Mouse (Mus musculus) brain, embryonic 14.5 days (tissue): ENCODE data around the gene Ndufaf2. TPM values are rescaled to one million over a fixed set of nuclear protein-coding genes. Genes with fewer than 3 reads are reported as not detected.
A peak's percentile ranks its signal among the peaks of the same experiment; 100 is the strongest.

Source experiments
- DNase-seq: peaks from one replicate; pipeline ENCODE4 v3.0.0-alpha.2; 2011; ENCODE audit warnings: low read depth
- CTCF ChIP-seq: fragments of 200-500 bp; IDR thresholded peaks from 2 replicates; pipeline ENCODE4 v1.5.1; 2012; ENCODE audit warnings: inconsistent platforms, mild to moderate bottlenecking, moderate library complexity, borderline replicate concordance; ENCODE audit not compliant: insufficient read depth, insufficient read length; ENCODE audit errors: extremely low read depth
- POLR2A ChIP-seq: fragments of 200-500 bp; IDR thresholded peaks from 2 replicates; pipeline ENCODE4 v1.6.1; 2012; ENCODE audit warnings: mild to moderate bottlenecking, inconsistent platforms, borderline replicate concordance; ENCODE audit not compliant: poor library complexity, insufficient read depth, insufficient read length, severe bottlenecking; ENCODE audit errors: extremely low read depth
- polyA plus RNA-seq: library from polyadenylated mRNA; depleted of rRNA; stranded (reverse); fragments of >200 nt; gene quantifications from 2 replicates; pipeline ENCODE4 v1.2.3, GENCODE M21; 2012; rRNA removed

Ndufaf2 gene
- polyA plus RNA-seq, 1 experiment = 36.5 TPM

DNA sequence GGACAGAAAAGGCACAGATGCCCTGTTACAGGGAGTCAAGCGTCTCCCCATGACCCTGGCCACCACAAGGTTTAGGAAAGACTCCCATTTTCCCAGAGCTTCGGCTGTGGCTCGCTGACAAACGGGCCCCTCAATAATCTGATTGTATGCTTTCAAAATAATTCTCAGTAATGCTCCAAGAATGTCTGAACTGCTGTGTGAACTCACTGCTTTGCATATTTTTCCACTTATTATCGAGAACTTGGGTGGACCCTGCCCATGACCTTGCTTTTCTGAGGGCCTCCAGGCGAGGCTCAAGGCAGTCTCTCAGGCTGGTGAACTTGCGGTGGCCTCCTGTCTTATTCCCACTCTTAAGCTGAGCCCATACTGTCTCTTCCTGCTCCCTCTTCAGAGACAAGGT, 193.8 kb downstream of the Ndufaf2 start:
- no peak for TF ChIP-seq POLR2A
- no peak for TF ChIP-seq CTCF
- no peak for DNase-seq

DNA sequence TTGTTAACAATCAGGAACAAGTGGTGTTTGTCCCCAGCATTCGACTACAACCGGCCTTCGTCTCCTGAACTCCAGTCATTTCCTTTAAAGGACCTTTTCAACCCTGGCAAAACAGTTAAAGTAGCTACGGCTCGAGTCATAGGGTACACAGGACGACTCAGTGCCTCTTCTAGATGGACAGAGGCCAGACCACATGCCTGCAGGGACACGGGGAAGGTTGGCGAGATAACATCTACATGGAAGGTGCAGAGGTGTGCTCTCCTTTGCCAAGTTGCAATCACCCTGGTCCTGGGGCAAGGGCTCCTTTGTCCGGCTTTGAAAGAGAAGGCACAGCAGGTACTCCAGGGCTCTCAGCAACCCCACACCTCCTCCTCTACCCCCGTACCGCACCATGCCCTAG, 195.0 kb downstream of the Ndufaf2 start:
- DNase-seq = no peak
- no peak for TF ChIP-seq CTCF
- no peak for TF ChIP-seq POLR2A

DNA sequence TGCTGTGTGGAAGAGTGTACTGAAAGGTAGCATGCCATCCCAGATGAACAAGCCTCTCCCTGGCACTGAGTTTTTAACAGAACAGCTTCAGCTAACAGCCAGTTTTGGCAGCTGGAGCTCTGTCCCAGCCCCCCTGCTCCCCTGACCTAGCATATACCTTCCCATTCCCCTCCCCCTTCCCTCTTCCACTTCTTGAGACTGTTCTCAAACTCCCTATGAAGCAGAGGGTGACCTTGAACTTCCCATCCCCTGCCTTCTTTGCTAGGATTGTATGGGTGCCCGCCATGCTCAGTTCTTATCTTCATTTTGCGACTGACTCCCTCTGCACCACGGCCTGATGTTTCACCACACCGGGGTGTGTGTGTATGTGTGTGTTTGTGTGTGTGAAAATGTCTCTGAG, 195.7 kb downstream of the Ndufaf2 start:
- no peak for TF ChIP-seq POLR2A
- TF ChIP-seq CTCF = no peak
- DNase-seq = no peak

DNA sequence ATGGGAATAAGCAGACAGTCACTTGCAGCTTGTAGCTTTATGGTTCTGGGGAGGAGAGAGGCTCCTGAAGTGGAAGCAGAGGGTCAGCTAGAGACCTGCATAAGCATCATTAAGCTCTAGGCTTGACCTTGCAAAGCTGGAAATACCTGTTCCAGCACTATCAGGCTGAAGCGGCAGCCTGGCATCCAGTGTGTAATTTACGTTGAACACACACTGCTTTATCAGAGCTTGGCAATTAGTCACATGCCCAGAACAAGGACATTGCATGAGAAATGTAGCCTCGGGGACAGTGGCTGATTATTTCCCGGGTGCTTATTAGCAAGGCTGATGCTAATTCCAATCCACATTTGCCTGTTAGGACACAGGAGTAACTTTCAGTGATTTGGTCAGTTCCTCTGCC, 196.5 kb downstream of the Ndufaf2 start:
- TF ChIP-seq POLR2A (no peak), CTCF (no peak)
- DNase-seq = peak; percentile 71

DNA sequence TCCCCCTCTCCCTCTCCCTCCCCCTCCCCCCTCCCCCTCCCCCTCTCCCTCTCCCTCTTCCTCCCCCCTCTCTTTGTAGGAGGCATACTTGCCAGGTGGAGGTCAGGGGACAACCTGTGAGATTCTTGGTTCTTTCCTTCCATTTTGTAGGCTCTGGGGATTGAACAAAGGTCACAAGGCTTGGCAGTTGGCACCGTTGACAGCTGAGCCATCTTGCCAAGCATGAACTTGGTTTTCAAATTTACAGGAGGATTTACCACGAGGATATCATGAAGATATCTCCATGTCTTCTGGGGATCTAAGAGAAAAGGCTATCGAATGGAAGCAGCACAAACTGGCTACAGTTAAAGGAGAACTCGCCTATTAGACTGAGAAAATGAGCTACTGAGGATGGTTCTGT, 196.9 kb downstream of the Ndufaf2 start:
- no peak for DNase-seq
- no peak for TF ChIP-seq POLR2A
- no peak for TF ChIP-seq CTCF

DNA sequence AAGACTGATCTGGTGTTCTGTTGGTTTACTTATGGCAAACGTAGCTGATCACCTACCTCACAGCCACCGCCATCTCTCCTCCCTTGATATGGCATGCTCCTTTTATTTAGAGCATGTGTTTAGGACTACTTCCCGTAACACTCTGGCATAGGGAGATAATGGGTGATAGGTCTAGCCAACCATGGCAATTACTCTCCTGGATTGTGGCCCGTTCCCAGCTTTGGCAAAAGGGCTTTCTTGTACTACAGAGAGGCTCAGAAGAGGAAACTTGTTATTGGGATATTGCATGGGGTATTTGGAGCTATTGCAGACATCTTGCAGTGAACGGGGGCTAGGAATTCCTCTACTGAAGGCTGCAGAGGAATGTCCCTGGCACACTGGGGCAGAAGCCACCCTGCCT, 197.9 kb downstream of the Ndufaf2 start:
- TF ChIP-seq POLR2A (no peak), CTCF (no peak)
- no peak for DNase-seq

DNA sequence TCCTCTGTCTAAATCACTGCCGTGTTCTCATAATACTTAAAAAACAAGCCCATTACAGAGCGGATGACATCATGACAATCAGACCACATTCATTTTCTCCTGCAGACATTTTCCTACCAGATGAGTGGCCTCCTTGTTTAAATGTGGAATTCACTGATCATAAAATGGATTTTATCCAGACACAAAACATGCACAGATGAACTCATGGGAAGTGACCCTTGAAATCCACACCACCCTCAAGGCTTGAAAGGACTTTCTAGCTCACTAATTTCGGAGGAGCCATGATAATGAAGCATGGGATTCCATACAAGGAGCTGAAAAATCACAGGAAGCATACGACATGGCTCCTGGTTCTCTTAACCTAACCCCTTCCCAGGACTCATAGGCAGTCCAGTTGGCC, 198.5 kb downstream of the Ndufaf2 start:
- no peak for DNase-seq
- TF ChIP-seq CTCF = no peak

DNA sequence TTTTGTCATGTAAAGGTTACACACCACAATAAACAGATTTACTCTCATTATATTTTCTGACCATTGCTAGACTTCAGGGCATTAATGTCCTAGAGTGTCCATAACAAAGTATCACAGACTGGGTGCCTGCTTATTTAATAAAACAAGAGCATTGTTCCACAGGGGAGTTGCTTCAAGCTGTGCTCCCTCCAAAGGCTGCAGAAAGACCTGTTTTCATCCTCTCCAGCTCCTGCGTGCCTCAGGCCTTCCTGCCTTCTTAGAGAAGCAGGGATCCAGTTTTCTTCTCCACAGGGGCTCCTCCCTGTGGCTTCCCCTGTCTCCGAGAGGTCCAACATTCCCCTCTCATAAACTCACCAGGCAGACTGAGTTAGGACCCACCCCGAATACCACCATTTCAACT, 202.2 kb downstream of the Ndufaf2 start:
- no peak for DNase-seq
- TF ChIP-seq CTCF (no peak), POLR2A (no peak)

DNA sequence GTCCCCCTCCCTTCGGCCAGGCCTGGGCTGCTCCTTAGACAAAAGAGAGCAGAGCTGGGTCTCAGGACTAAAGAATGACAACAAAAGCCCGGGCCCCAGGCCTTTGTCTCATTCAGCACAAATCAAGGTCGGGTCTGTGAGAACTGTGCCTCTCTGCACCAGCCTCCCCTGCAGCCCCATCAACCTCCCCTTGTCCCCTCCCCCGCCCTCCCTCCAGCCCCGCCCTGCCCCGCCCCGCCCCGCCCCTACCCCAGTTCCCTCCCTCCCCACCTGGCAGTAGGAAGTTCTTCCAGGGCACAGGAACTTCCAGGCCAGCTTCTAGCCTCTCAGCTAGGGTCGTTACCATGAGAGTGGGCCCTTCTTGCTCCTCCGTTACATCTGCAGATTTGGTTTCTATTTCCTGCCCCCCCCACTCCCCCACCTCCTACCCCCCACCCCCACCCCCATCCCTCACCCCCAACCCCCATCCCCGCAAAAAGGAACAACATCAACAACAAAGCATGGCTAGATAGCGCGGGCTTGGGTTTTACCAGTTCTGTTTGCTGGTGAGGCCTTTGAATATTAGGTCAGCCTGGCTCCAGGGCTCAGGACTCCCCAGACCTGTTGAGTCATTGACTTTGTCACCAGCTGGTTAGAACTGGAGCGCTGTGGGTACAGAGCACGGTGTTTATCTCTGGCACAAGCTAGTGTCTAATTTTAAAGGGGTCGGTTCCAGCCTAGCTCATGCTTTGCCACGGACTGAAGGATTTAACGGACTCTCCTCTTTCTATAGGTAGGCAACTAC, 202.9 kb downstream of the Ndufaf2 start:
- peak; percentile 87 for DNase-seq
- TF ChIP-seq POLR2A (no peak), CTCF (no peak)

DNA sequence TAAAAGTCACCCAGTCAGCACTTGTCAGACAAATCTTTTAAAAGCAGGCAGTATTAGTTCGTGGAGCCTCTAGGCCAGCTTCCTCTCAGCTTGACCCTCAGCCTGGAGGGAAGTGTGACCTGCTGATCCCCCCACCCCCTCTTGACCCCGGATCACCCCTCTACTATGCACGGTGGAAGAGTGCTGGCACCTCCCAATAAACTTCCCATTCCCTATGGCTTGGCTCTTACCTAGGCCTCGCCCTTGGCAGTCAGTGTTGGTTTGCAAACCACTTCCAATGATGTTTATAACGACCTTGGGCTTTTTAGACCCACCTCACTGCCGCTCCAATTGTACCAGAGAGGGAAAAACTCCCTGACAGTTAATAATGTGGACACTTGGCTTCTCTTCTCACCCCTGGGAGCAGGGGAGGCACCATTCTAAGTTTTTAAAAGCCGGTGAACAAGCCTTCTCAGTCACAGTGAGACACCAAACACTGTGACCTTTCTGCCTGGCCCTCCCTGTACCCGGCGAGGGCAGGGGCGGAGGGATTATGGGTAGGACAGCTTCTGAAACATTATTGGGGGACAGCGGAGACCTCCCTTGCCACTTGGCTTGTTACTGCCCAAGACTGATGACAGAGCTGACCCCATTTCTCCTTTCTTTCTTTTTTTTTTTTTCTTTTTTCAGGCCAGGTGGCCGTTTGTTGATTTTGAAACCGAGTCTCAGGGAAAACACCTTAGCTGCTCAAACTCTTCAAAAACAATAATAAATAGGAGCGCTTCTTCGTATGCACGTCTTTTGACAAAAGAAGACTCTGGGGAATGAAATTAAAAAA, 203.8 kb downstream of the Ndufaf2 start:
- DNase-seq = no peak
- TF ChIP-seq CTCF (no peak), POLR2A (no peak)

DNA sequence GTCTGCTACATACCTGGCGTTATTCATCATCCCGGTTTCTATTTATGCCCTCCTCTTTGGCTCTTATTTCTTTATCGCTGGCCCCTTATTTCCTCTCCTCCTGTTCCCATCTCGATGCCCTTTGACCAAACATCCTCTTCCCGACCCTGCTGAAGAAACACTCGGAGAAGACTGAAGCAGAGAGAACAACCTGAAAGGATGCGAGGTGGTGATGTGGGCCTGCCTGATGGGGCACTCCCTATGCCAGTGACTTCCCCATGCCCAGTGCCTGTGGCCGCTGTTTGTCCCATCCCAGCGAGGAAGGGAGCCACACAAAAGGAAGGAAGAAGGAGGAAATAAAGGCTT, 204.4 kb downstream of the Ndufaf2 start:
- TF ChIP-seq CTCF (no peak), POLR2A (no peak)
- DNase-seq = no peak

Other genes with a start within 250 kb of the Ndufaf2 start
- 30.3 and 33.9 TPM in 2 replicates for gene Smim15, start 114.2 kb downstream of the Ndufaf2 start, polyA plus RNA-seq
- 24.3 and 26.5 TPM in 2 replicates for gene Ercc8, start 108 bp upstream of the Ndufaf2 start, polyA plus RNA-seq
- 0.72 and 1.1 TPM in 2 replicates for gene Elovl7, start 55.8 kb upstream of the Ndufaf2 start, polyA plus RNA-seq
- 4.3 and 7.1 TPM in 2 replicates for gene Depdc1b, start 157.7 kb upstream of the Ndufaf2 start, polyA plus RNA-seq